Mouse (Mus musculus): ENCODE measurements around the gene Ifnlr1. TPM values are rescaled to one million over a fixed set of nuclear protein-coding genes. Genes with fewer than 3 reads are reported as not detected.
"Not testable (repeated sequence)": the region's sequence is repeated elsewhere in the genome, so short reads cannot be mapped to it uniquely, and the experiment has no call there.

Ifnlr1 gene
- total RNA-seq, 2 experiments from 2014 or later, result 0.21 to 0.23 TPM

GRCm38 (mm10) chr4:135686568-135686953 is 474 bp downstream of the Ifnlr1 start:
- no peak for DNase-seq

GRCm38 (mm10) chr4:135689797-135690196 is 3.7 kb downstream of the Ifnlr1 start:
- no peak for DNase-seq

DNA sequence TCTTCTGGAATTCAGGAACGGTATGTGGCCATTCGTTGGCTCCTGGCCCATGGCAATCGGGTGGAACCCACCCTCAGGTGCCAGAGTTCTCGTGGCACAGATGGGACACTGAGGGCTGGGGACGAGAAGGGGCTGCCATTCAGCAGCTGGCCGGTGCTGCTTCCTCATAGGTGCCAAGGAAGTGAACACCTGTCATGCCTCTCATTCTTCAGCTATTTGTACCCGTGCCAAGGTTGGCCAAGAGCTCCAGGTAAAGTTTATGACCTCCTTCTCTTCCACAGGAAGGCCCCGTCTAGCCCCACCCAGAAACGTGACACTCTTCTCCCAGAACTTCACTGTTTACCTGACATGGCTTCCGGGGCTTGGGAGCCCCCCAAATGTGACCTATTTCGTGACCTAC is 4.2 kb downstream of the Ifnlr1 start:
- no peak for DNase-seq

DNA sequence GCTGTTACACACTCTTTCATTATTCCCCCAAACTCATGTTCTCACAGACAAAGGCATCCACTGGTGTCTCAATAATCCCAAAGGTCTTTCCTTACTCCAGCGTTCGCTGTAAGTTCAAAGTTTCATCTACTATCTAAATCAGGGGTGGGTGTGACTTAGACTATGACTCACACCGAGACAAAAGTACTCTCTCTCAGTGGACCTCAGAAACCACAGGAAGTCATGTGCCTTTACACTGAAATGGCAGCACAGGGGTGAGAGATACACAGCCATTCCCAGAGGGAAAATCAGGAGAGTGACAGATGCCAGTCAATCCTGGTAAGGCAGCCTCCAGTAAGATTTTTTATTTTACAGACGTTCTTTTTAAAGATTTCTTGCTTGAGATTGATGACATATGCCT is 6.8 kb downstream of the Ifnlr1 start:
- no peak for DNase-seq

DNA sequence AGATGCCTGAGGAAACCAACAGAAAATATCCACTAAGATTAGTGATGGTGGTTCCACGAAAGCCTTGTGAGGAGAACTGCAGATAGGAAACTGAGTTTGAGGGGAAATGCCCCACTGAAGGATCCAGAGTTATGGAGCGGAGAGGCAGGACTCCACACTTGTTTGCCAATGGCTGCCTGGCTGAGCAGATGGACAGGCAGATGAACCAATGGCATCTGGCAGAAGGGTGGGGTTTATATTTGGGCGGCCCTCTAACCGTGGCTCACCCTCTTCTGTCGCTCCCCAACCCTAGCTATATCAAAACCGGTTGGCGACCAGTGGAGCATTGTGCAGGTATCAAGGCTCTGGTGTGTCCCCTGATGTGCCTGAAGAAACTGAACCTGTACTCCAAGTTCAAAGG is 12.4 kb downstream of the Ifnlr1 start:
- DNase-seq, result no peak

DNA sequence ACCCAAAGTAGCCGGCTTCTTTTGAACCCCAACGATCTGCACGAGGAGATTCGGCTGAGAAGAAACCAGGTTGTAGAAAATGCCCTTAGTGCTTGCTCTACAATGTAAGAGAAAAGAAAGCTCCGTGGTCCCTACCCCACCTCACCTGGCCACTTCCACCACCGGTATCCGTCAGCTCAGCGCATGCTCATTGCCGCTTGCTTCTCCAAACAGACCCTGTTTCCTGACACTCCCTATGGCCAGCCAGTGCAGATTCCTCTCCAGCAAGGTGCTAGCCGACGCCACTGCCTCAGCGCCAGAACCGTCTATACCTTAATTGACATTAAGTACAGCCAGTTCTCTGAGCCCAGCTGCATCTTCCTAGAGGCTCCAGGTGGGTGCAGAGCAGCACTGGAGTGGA is 17.4 kb downstream of the Ifnlr1 start:
- DNase-seq, result no peak

DNA sequence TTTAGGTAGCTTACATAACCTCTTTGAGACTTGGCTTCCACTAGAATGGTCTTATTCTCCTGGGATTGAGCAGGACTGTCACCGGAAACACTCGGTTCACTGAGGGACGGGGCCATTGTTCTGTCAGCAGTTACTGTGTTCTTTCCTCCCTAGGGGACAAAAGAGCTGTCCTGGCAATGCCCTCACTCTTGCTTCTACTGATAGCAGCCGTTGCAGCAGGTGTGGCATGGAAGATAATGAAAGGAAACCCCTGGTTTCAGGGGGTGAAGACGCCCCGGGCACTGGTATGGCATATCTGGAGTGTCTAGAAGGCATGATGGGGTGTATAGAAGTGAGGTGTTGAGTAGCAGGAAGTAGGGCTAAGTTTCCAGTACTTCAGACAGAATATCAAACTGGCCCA is 17.9 kb downstream of the Ifnlr1 start:
- DNase-seq, result no peak

- DNase-seq, result no peak
These were observed 20.0 kb downstream of the Ifnlr1 start for GRCm38 (mm10) chr4:135706045-135706444.

GRCm38 (mm10) chr4:135709072-135709564 is 23.0 kb downstream of the Ifnlr1 start:
- DNase-seq, result peak; percentile 81

DNA sequence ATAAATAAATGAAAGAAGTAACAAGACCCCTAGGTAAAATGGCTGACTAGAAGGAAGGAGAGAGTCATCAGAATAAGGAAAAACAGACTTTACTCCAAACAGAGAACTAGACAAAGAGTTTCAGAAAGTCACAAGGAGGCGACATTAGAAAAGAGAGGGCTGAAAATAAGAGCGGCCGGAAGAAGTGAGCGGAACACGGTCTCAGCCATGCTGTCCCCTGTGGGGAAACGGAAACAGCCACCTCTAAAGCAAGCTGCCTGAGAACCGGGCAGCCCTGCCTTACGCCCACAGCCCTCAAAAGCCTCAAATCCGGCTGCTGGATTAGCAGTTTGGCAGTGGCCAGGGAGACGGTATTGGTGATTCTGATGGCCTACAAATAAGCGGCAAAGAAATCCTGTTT is 23.5 kb downstream of the Ifnlr1 start:
- no peak for DNase-seq

GRCm38 (mm10) chr4:135710392-135710791 is 24.3 kb downstream of the Ifnlr1 start:
- DNase-seq, result no peak

DNA sequence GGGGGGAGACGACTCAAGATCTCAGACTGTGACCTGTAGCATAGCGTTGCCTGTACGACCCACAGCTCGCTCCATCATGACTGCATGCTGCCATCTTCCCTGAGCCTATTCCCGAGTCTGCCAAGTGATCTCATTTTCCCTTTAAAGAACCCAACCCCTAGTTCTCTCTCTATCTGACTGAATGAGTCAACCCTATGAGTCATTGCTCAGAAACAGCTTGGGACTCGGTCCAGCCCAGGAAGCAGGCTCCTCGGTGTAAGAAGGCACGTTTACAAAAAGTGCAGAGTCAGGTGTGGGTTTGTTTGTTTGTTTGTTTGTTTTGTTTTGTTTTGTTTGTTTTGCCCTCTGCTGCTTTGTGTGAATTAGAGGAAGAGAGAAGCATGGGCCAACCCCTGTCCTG is 28.7 kb downstream of the Ifnlr1 start:
- no peak for DNase-seq

DNA sequence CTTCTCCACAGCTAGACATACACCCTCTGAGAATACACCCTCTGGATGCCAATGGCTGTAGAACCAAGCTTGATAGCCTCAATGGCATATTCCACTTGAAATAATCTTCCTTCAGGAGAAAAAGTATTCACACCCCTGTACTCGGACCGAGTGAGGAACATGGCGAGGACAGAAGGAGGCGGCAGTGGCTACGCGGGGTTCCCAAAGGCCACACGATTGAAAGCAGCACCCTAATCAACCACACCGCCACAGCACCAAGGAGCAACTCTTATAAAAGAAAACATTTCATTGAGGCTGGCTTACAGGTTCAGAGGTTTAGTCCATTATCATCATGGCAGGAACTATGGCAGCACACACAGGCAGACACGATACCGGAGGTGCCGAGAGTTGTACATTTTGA is 30.4 kb downstream of the Ifnlr1 start:
- not testable (repeated sequence) for DNase-seq

DNA sequence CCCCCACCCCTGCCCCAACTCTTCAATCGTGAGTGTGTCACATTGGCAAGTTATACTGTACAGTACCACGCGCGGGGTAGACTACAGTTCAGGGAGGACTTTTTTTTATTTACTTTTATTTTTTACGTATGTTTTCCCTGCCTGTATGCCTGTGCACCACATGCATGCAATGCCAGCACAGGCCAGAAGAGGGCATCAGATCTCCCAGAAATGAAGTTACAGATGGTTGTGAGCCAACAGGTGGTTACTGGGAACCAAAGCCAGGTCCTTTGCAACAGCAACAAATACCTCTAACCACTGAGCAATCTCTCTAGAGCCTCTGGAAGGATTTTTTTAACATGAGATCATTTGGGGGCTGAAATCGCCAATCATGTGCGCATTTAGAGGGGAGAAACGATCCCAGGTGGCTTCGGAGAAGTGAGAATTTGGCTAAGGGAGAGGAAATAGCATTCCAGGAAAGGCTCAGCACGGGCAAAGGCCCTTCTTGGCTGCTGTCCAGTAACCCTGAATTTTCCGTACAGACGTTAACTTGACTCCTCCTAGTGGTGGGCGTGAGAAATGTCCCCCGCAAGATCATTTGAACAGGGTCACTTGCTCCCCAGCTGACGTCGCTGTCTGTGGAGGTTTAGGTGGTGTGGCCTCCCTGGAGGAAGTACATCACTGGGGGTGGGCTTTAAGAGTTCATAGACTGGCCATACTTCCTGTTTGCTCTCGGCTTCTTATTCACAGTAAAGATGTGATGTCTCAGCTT is 36.6 kb downstream of the Ifnlr1 start:
- DNase-seq, result no peak

DNA sequence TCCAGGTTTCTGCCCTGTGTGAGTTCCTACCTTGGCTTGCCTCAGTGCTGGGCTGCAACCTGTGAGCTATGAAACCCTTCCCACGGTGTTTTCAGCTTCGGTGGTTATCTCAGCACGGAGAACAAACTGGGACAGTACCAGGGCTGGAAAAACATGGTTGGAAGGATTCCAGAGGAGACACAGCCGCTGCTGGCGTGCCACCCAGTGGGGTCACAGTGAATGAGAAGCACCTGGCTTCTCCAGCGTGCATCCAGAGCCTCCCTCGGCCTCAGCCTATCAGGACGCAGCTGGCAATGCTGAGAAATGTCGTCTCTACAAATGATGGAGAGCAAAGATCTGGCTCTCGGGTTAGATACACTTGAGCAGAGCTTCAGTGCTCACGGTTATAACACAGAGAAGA is 40.3 kb downstream of the Ifnlr1 start:
- DNase-seq, result no peak

- DNase-seq, result no peak
These were observed 41.7 kb downstream of the Ifnlr1 start, which contains the start of gene Il22ra1 for GRCm38 (mm10) chr4:135727817-135728216. Gene Il22ra1 (plus strand): TSS chr4:135728172.

GRCm38 (mm10) chr4:135730204-135730603 is 44.1 kb downstream of the Ifnlr1 start:
- DNase-seq, result no peak

DNA sequence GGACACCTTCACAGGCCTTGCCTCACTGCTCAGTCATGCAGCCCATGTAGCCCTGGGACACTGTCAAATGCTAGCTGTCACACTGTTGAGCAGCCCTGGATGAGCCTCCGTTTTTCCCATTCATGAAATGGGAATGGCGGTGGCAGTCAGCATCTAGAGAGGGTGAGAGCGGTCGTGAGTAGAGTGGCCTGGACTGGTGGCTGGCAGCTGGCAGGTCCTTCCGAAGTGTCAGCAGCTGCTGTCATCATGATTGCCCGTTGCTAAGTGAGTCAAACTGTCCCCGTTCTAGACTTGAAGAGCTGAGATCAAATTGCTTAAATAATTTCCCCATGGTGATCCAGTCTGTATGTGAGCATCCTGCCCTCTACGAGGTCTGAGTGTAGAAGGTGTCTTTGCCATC is 44.9 kb downstream of the Ifnlr1 start:
- no peak for DNase-seq

DNA sequence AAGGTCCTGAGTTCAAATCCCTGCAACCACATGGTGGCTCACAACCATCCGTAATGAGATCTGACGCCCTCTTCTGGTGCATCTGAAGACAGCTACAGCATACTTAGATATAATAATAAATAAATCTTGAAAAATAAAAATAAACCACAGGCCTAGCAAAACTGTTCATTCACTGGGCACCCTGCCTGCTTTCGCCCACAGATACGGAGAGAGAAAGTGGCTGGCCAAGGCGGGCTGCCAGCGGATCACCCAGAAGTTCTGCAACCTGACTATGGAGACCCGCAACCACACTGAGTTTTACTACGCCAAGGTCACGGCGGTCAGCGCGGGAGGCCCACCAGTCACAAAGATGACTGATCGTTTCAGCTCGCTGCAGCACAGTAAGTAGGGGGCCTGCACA is 47.8 kb downstream of the Ifnlr1 start:
- DNase-seq, result no peak

GRCm38 (mm10) chr4:135736903-135737302 is 50.8 kb downstream of the Ifnlr1 start:
- no peak for DNase-seq

DNA sequence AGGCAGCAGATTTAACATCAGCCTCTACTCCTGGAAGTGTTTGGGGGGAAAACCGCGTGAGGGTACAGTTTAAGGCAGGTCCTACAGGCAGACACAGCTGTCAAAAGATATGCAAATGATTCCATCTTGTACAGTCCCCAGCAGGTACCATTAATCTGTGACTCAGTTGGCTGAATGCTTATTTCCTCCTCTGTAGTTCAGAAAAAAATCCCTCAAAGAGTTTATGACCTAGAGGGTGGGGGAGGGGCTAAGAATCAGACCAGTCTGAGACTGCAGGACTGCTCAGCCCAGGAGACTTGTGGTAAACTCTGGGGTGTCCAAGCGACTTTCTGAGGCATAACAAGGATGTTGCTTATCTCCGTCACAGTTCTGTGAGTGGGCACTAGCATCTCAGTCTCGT is 52.1 kb downstream of the Ifnlr1 start:
- DNase-seq, result no peak

GRCm38 (mm10) chr4:135739148-135739547 is 53.1 kb downstream of the Ifnlr1 start:
- DNase-seq, result no peak

GRCm38 (mm10) chr4:135739672-135740071 is 53.6 kb downstream of the Ifnlr1 start:
- no peak for DNase-seq

- no peak for DNase-seq
These were observed 57.4 kb downstream of the Ifnlr1 start for GRCm38 (mm10) chr4:135743520-135743919.
